Mouse (Mus musculus) erythroblast, embryonic 14.5 days (primary cell): Measurements from ENCODE around the gene Nfat5. TPM values are rescaled to one million over a fixed set of nuclear protein-coding genes. Genes with fewer than 3 reads are reported as not detected.

Experiments used
- H3K27me3 ChIP-seq: 2 replicates; pipeline ENCODE4 v1.6.1; 2012; ENCODE audit warnings: inconsistent platforms; ENCODE audit not compliant: control insufficient read depth
- H3K36me3 ChIP-seq: 2 replicates; pipeline ENCODE4 v1.6.1; 2012; ENCODE audit warnings: mild to moderate bottlenecking, inconsistent platforms; ENCODE audit not compliant: control insufficient read depth
- H3K4me1 ChIP-seq: 2 replicates; pipeline ENCODE4 v1.6.1; 2012; ENCODE audit warnings: inconsistent platforms; ENCODE audit not compliant: control insufficient read depth
- H3K4me3 ChIP-seq: replicated peaks from 2 replicates; pipeline ENCODE3; 2012; ENCODE audit warnings: moderate library complexity, mild to moderate bottlenecking, inconsistent platforms
- H3K9me3 ChIP-seq: 2 replicates; pipeline ENCODE4 v1.6.1; 2012; ENCODE audit warnings: low read length, inconsistent platforms, mixed read lengths; ENCODE audit not compliant: control insufficient read depth
- GATA1 ChIP-seq: IDR thresholded peaks from 2 replicates; pipeline ENCODE4 v1.6.1; 2012; ENCODE audit warnings: low read length, inconsistent platforms, mixed read lengths
- TAL1 ChIP-seq: IDR thresholded peaks from 3 replicates; pipeline ENCODE4 v1.6.1; 2012; ENCODE audit warnings: low read length, inconsistent platforms, mixed read lengths
- polyA plus RNA-seq: library from polyadenylated mRNA; stranded (reverse); fragments of >175 nt; gene quantifications from 2 replicates; pipeline ENCODE4 v1.2.3, GENCODE M21; 2012

Nfat5 gene
- polyA plus RNA-seq, 1 experiment: 0.04 TPM

DNA sequence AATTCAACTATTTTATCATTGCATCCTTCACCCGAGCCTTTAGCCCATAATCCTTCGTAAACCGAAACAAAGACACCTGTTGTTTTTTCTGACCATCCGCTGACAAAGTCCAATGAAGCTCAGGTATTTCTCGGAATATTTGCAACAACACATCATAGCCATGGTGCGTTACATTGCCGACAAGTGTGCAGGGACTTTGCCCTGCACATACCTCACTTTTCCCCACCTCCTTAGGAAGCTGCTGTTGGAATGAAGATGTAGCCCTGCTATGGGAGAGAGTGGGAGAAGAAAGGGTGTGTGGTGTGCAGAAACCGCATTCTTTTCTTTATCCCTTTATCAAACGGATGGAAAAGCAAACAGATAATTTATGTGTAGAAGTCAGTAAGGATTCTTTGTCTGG is 6.6 kb upstream of the Nfat5 start:
- no peaks in the 10 kb centered on the region for H3K9me3 ChIP-seq

DNA sequence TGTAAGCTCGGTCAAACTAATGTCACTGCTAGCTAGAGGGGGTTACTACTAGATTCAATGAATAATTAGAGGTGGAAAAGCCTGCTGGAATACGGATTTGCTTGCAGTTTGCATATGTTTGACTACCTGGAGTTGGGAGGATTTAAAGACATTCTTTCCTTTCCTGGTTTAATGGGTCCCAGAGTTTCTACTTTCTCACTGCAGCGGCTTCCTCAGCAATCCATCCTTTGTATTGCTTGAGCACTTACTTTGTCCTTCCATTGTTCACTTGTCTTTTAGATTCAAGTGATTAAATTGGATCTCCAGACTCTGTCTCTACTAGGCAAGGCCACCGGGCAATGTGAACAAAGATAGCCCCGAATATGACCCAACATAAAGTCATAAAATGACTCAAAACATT is 5.7 kb upstream of the Nfat5 start:
- peaks cover 8% of the 10 kb centered on the region for H3K4me1 ChIP-seq
- TF ChIP-seq TAL1: no peak
- TF ChIP-seq GATA1: no peak
- no peaks in the 10 kb centered on the region for H3K9me3 ChIP-seq

More for the DNA sequence above, 6.6 kb upstream of the Nfat5 start:
- no peaks in the 10 kb centered on the region for H3K27me3 ChIP-seq
- H3K36me3 ChIP-seq: no peaks in the 10 kb centered on the region
- no peak overlapping the region for H3K4me3 ChIP-seq
- H3K4me1 ChIP-seq: peaks cover 1% of the 10 kb centered on the region; the same call in 1 of the 2 replicates
- no peak for TF ChIP-seq TAL1
- no peak for TF ChIP-seq GATA1

DNA sequence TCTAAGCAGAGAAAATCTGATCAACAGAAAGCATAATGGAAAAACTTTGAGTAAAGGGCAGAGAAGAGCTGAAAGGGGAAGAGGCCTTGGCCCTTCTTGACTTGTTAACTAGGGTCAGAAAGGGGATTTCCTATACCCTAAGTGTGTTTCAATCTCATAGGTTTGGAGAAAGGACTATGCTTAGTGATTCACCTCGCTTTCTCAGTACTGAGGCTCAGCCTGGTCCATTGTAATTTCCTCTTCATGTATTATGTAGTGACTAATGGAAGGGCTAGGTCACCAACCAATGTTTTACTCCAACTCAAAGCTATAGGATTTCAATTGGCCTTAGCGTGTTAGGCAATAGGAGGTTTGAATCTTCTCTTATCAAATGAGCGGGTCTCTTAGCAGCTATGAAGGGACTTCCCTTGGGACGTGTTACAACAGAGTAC is 2.1 kb upstream of the Nfat5 start:
- H3K4me3 ChIP-seq: no peak overlapping the region
- peaks cover 26% of the 10 kb centered on the region for H3K4me1 ChIP-seq

More for the DNA sequence above, 5.7 kb upstream of the Nfat5 start:
- no peaks in the 10 kb centered on the region for H3K36me3 ChIP-seq
- H3K4me3 ChIP-seq: no peak overlapping the region
- H3K27me3 ChIP-seq: no peaks in the 10 kb centered on the region

DNA sequence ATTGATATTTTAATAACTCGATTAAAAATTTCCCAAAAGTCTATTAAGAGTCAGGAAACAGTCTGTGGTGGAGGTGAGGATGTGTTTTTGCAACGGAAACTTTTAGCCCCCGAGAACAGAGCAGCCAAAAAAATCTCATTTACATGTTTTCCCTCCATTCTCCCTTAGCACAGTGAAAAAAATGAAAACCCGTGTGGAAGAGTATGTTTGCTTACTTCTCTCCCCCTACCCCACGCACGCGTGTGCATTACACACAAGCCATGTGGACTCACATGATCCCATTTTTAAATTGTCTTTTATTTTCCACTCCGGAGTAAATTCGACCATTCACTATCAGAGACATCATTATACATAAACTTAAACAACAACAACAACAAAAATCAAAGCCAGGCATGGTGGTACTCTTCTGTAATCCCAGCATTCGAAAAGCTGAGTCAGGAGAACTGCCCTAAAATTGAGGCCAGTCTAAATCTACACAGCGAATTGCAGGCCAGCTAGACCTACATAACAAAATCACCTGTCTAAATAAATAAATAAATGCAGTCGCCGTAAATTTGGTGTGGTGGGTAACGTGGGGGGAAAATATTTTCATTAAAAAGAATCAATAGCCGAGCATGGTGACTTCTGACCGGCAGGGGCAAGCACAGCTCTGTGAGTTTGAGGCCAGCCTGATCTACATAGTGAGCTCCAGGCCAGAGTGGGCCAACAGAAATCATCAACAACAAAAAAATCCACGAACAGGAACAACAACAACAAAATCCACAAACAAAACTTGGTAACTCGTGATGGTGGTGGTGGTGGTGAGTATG is 947 bp upstream of the Nfat5 start:
- Histone ChIP-seq H3K4me3 (peak overlapping the region; percentile 94), H3K4me1 (peaks cover 26% of the 10 kb centered on the region), H3K27me3 (no peaks in the 10 kb centered on the region), H3K36me3 (no peaks in the 10 kb centered on the region), H3K9me3 (no peaks in the 10 kb centered on the region)
- TF ChIP-seq TAL1 (no peak), GATA1 (no peak)

More for the DNA sequence above, 2.1 kb upstream of the Nfat5 start:
- TF ChIP-seq TAL1 (no peak), GATA1 (no peak)
- Histone ChIP-seq H3K9me3 (no peaks in the 10 kb centered on the region), H3K36me3 (no peaks in the 10 kb centered on the region), H3K27me3 (no peaks in the 10 kb centered on the region)

DNA sequence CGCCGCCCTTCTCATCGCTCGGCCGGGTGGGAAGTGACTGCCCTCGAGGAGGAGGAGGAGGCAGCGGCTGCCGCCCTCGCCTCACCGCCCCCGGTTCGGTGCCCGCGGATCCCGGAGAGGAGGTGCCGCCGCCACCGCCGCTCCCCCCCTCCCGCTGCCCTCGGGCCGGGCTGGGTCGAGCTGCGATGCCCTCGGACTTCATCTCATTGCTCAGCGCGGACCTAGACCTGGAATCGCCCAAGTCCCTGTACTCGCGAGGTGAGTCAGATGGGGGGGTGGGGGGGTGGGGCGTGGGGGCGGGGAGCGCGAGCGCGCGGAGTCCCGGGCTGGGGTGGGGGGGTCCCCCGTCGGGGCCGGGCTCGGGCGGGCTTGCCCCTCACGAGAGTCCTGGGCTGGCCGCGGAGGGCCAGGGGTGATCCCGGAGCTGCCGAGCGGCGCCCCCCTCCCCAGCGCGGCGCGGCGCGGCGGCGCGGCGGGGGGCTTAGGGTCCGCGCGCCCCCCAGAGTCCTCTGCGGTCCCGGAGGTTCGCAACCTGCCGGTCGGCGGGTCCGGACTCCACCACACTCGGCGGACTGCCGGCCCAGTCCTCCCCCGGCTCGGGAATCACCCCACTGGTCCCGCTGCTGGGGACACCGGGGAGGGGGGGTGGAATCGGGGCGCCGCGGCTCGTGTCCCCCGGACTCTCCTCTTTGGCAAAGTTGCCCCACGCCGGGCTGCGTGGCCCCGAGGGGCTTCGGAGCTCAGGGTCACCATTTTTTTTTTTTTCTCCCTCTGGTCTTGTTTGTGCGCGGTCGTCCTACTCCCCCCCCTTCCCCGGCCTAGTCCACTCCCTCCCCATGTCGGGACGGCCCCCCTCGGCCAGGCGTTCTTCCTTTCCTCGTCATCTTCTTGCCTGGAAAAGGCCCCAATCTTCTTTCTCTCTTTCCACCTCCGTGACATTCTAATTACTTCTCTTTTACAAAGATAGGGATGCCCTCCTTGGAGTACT is 665 bp downstream of the Nfat5 start:
- H3K4me3 ChIP-seq: peak overlapping the region; percentile 94
- H3K9me3 ChIP-seq: no peaks in the 10 kb centered on the region
- no peaks in the 10 kb centered on the region for H3K27me3 ChIP-seq
- peaks cover 26% of the 10 kb centered on the region for H3K4me1 ChIP-seq
- H3K36me3 ChIP-seq: no peaks in the 10 kb centered on the region
- TF ChIP-seq GATA1 (no peak), TAL1 (no peak)

DNA sequence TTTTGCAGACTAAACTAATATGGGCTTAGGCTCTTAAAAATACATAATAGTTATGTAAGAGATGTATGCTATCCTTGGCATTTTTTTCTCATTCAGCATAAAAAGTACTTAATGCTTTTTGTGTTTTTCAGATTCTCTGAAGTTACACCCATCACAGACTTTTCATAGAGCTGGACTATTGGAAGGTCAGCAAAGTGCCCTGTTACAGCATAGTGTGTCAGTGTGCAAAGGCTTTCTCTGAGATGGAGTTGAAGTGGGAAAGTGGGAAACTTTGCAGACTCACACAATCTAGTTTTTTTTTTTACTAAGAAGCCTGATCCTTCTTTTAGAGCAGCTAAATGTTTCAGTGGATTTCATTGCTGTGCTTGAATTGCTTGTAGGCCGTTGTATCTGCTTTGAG is 2.2 kb downstream of the Nfat5 start:
- TF ChIP-seq TAL1 (no peak), GATA1 (no peak)
- Histone ChIP-seq H3K36me3 (no peaks in the 10 kb centered on the region), H3K4me3 (no peak overlapping the region), H3K4me1 (peaks cover 26% of the 10 kb centered on the region), H3K9me3 (no peaks in the 10 kb centered on the region), H3K27me3 (no peaks in the 10 kb centered on the region)

DNA sequence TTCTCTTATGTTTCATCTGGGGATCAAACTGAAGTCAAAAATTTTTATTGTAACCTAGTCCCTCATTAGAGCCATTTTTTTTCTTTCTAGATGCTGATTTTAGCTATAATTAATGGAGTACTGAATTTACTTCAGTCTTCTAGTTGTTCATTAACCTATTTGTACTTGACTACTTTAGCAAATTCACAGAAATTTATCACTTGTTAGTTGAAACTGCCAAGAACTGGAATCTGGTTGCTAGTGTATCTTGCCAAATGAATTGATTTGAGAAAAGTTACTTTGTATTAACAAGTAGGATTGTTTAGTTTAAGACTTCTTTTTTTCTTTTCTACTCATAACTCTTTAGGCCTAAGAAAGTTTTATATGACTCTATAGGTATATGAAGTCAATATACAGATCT is 18.6 kb downstream of the Nfat5 start:
- TF ChIP-seq TAL1 (no peak), GATA1 (no peak)
- H3K9me3 ChIP-seq: no peaks in the 10 kb centered on the region
- H3K4me1 ChIP-seq: no peaks in the 10 kb centered on the region
- H3K36me3 ChIP-seq: no peaks in the 10 kb centered on the region
- no peaks in the 10 kb centered on the region for H3K27me3 ChIP-seq
- H3K4me3 ChIP-seq: no peak overlapping the region

DNA sequence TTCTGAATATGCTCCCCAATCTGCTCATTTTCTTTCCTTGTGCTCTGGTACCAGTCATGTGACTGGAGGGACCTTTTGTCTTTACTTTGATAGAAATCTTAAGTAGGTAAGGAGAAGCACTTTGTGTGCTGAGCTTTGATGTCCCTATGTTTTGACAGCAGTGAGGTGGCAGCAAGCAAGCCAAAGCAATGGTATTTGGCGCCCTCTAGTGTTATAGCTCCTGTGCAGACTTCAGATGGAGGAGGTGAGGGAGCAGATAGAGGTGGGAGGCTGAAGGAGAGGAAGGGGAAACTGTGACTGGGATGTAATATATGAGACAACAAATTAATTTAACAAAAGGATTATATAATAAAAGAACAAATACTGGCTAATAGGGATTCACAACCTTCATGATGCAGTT is 30.9 kb downstream of the Nfat5 start:
- TF ChIP-seq TAL1 (no peak), GATA1 (no peak)
- no peaks in the 10 kb centered on the region for H3K9me3 ChIP-seq
- no peaks in the 10 kb centered on the region for H3K4me1 ChIP-seq
- no peak overlapping the region for H3K4me3 ChIP-seq
- no peaks in the 10 kb centered on the region for H3K36me3 ChIP-seq
- H3K27me3 ChIP-seq: no peaks in the 10 kb centered on the region

DNA sequence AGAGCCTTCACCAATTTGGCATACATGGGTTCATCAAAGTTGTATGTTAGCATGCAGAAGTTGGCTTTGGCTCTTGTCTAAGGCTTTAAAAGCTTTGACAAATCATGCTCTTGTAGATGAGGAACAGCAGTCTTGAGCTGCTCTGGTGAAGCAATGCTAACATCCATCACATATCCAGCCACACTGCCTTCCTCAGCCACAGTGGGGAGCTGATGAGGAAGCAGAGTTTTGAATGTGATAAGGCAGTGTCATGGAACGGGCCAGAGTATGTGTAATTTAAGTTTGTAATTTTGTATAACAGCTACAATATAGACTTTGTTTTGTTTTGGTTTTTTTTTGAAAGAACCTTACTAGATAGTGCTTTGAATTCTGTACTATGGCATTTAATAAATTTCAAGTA is 36.3 kb downstream of the Nfat5 start:
- Histone ChIP-seq H3K4me3 (no peak overlapping the region), H3K4me1 (no peaks in the 10 kb centered on the region), H3K9me3 (no peaks in the 10 kb centered on the region), H3K27me3 (no peaks in the 10 kb centered on the region), H3K36me3 (no peaks in the 10 kb centered on the region)
- TF ChIP-seq GATA1 (no peak), TAL1 (no peak)
